Mouse (Mus musculus) neural tube, embryonic 14.5 days (tissue): Measurements from ENCODE around the gene Laptm5. TPM values are rescaled to one million over a fixed set of nuclear protein-coding genes. Genes with fewer than 3 reads are reported as not detected.

ENCODE experiments used
- ATAC-seq: fragments of 200-750 bp; cut with Nextera tagmentation; 2 replicates; pipeline ENCODE4 v1.8.0; 2017; ENCODE audit warnings: low read depth, mild to moderate bottlenecking, moderate TSS enrichment, moderate library complexity
- H3K27ac ChIP-seq: fragments of 300-500 bp; sonication (generic); 2 replicates; pipeline ENCODE4 v1.5.1; 2014; ENCODE audit warnings: low read depth, mild to moderate bottlenecking, control low read depth, low read length, moderate library complexity, mixed read lengths
- H3K27me3 ChIP-seq: fragments of 300-500 bp; sonication (generic); 2 replicates; pipeline ENCODE4 v1.6.1; 2014; ENCODE audit warnings: low read length; ENCODE audit not compliant: control insufficient read depth, insufficient read depth
- H3K36me3 ChIP-seq: fragments of 300-500 bp; sonication (generic); 2 replicates; pipeline ENCODE4 v1.6.1; 2014; ENCODE audit warnings: low read length, mixed read lengths; ENCODE audit not compliant: control insufficient read depth, insufficient read depth
- H3K4me1 ChIP-seq: fragments of 300-500 bp; sonication (generic); 2 replicates; pipeline ENCODE4 v1.6.1; 2014; ENCODE audit warnings: low read length; ENCODE audit not compliant: control insufficient read depth, insufficient read depth
- H3K4me2 ChIP-seq: fragments of 300-500 bp; sonication (generic); 2 replicates; pipeline ENCODE4 v1.6.1; 2014; ENCODE audit warnings: mild to moderate bottlenecking, low read depth, low read length, control low read depth
- H3K4me3 ChIP-seq: fragments of 300-500 bp; sonication (generic); 2 replicates; pipeline ENCODE4 v1.5.1; 2014; ENCODE audit warnings: low read depth, low read length, control low read depth, mixed read lengths
- H3K9ac ChIP-seq: fragments of 300-500 bp; sonication (generic); replicated peaks from 2 replicates; pipeline ENCODE4 v1.6.1; 2014; ENCODE audit warnings: low read depth, mild to moderate bottlenecking, control low read depth, low read length, mixed read lengths
- H3K9me3 ChIP-seq: fragments of 300-500 bp; sonication (generic); 2 replicates; pipeline ENCODE4 v1.6.1; 2016; ENCODE audit warnings: low read length; ENCODE audit not compliant: control insufficient read depth
- WGBS: fragments of 180-500 bp; shearing (Covaris S2); extraction: QIAGEN DNeasy Blood & Tissue Kit; methylation state at CpG from one replicate; pipeline ENCODE4 v1.1.7; 2014; 5-methylcytosine and 5-hydroxymethylcytosine counted together
- polyA plus RNA-seq: library from polyadenylated mRNA; unstranded; fragments of >200 nt; fragmentation: Nextera tagmentation; extraction: Ambion mirVana; gene quantifications from 2 replicates; pipeline ENCODE4 v1.2.1, GENCODE M21; 2014

Gene Laptm5
- polyA plus RNA-seq, 1 experiment from 2014 or later = 21.2 TPM

- 72% methylated on average over 17 of the region's 17 CpGs for WGBS
- Histone ChIP-seq H3K4me1 (no peaks in the 10 kb centered on the region), H3K27ac (no peak overlapping the region), H3K4me2 (no peak overlapping the region), H3K36me3 (no peaks in the 10 kb centered on the region), H3K4me3 (no peak overlapping the region), H3K27me3 (no peaks in the 10 kb centered on the region), H3K9me3 (no peaks in the 10 kb centered on the region), H3K9ac (no peak overlapping the region)
- no peak for ATAC-seq
Observed at GRCm38 (mm10) chr4:130984416-130985182, 71.7 kb downstream of the Laptm5 start.

Other genes with a start within 250 kb of the Laptm5 start
- gene Pum1, start 249.8 kb upstream of the Laptm5 start, polyA plus RNA-seq = 94.8 and 99.6 TPM in 2 replicates
- 83.2 and 83.4 TPM in 2 replicates for gene Sdc3, start 120.6 kb upstream of the Laptm5 start, polyA plus RNA-seq
- gene Matn1, start 31.3 kb downstream of the Laptm5 start, polyA plus RNA-seq = not detected in 2 replicates